Mouse (Mus musculus): ENCODE results near the gene Ift122.

GRCm38 (mm10) chr6:115832152-115832850 is 21.0 kb upstream of the Ift122 start:
- TF ChIP-seq CTCF (IDR thresholded peaks at IDR 0.05; ENCODE audit: extremely low read depth, insufficient read depth, insufficient read length, insufficient replicate concordance) (no peak), POLR2A (IDR thresholded peaks at IDR 0.05; ENCODE audit: low read depth, low read length) (no peak)
